Mouse (Mus musculus): ENCODE data around the gene Pum1.
"Not testable (repeated sequence)": the region's sequence is repeated elsewhere in the genome, so short reads cannot be mapped to it uniquely, and the experiment has no call there.

Gene Pum1

DNA sequence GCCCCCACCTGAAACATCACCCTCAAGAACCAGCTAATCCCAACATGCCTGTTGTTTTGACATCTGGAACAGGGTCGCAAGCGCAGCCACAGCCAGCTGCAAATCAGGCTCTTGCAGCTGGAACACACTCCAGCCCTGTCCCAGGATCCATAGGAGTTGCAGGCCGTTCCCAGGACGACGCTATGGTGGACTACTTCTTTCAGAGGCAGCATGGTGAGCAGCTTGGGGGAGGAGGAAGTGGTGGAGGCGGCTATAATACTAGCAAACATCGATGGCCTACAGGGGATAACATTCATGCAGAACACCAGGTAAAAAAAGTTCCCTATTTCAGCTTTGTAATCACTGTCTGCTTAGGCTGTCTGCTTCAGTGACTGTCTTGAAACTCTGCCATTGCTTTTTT lies 5.9 kb downstream of the Pum1 start:
- DNase-seq = no peak

DNA sequence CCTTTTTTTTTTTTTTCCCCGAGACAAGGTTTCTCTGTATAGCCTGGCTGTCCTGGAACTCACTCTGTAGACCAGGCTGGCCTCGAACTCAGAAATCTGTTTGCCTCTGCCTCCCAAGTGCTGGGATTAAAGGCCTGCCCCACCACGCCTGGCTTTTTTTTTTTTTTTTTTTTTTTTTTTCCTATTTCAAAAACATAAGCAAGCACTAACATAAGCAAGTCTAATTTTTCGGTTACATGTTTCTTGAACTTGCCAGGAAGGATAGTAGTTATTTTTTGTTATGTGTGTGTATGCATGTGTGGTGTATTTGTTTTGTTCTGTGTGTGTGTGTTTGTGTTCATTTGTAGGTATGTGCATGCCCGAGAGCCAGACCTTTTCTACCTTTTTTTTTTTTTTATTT lies 6.9 kb downstream of the Pum1 start:
- not testable (repeated sequence) for DNase-seq

DNA sequence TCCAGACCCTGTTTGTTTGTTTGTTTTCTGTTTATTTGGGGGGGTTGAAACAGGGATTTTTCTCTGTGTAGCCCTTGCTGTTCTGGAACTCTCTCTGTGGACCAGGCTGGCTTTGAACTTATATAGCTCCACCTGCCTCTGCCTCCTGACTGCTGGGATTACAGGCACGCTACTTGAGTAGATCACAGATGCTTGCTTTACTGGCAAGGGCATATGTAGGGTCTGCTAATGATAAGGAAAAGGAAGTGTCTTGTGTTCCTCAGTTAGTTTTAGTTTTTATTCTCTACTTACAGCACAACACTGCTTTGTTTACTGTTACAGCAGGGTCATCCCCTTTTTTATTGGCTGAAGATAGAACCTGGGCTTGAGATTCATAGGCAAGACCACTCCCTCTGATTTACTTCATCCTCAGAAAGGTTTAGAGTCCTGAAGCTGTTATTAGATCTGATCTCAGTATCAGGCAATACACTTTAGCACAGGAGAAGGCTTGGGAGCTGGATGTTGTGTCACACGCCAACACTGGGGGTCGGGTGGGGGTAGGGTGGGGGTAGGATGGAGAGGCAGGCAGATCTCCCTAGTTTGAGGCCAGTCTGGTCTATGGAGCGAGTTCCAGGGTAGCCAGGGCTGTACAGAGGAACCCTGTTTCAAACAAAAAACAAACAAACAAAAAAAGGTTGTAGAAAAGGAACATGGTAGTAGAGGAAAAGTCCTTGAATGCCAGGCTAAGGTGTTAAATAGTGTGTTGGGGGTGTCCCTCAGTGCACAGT lies 8.1 kb downstream of the Pum1 start:
- no peak for DNase-seq

DNA sequence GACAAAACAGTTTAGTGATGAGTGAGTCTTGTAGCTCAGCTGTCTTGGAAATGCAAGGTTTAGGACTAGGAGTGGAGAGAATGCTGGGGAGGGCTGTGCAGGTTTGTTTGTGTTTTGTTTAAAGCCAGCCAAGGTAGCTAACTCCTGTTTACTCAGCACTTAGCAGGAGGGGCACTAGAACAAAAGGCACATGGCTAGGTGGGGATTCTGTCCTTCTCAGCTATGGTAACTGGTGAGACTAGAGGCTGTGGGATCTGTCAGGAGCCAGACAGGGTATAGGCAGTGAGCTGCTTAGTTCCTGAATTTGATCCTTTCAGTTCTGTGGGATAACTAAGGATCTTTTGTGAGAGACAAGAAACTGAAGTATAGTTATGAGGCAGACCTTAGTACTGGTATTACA lies 9.0 kb downstream of the Pum1 start:
- no peak for DNase-seq

DNA sequence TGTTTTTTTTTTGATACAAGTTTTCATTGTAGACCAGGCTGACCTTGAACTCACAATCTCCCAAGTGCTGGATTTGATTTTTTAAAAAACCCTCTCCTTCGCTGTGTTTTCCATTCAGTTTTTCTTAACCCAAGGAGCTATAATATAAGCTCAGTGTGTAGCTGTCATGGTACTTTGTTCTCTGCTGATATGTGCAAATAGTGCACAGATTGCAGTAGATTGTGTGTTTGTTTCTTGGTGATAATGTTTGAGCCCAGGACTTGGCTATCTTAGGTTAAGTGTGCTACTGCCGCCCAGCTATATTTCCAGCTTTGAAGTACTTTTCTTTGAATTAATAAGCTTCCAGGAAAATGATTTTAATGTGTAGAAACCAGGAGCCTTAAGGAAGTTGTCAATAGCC lies 13.6 kb downstream of the Pum1 start:
- DNase-seq = no peak

DNA sequence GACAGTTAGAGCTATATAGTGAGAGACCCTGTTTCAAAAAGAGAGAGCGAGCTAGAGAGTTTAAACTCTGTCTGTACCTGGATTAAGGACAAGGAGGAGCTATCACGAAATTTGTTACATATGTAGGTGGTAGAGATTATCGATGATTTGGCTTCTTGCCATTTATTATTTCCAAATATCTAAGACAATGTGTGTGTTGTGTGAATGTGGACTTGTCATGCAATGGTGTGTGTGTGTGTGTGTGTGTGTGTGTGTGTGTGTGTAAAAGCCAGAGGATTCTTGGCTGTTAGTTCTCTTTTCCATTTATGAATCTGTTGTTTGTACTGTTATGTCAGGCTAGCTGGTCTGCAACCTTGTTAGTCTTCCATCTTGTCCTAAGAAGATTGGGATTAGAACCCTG lies 15.0 kb downstream of the Pum1 start:
- DNase-seq = no peak

DNA sequence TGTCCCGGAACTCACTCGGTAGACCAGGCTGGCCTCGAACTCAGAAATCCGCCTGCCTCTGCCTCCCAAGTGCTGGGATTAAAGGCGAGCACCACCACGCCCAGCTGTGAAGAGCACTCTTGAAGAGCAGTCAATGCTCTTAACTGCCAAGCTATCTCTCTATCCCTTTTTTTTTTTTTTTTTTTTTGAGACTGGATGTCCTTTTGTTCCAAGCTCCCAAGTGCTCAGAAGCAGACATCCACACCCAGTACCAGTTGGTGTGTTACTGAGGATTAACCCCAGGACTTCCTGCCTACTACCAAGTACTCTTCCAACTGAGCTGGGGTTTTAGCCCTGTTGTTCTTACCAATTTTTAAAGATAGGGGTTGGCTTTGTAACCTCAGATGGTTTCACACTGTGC lies 17.6 kb downstream of the Pum1 start:
- no peak for DNase-seq

DNA sequence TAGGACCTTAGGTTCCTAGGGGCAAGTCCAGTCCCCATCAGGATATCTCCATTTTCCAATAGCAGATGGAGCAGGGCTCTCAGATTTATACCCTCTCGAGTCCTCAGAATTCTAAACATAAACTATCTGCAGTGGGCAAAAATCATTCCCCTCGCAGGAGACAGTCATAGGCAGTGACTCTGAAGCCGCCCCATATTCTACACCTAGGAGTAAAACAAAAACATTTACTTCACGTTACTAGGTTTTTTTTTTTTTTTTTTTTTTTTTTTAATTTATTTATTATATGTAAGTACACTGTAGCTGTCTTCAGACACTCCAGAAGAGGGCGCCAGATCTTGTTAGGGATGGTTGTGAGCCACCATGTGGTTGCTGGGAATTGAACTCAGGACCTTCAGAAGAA lies 19.9 kb downstream of the Pum1 start:
- DNase-seq = not testable (repeated sequence)

DNA sequence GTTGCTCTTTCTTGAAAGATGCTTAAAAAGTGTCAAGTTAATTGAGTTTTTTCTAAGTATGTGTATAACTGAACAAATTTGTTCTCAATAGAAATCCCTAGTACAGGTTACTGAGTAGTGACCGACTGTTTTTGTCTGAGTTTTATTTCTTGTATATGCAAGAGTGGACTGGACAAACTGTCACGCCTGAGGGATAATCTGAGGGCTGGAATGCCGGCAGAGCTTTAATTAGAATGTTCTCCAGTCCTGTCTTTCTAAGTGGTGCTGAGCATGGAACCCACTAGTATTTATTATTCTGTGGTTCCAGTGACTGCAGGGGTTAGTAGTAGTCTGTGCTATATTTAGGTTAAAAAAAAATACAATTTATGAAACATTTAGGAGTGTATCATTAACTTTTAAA lies 30.8 kb downstream of the Pum1 start:
- DNase-seq = no peak

DNA sequence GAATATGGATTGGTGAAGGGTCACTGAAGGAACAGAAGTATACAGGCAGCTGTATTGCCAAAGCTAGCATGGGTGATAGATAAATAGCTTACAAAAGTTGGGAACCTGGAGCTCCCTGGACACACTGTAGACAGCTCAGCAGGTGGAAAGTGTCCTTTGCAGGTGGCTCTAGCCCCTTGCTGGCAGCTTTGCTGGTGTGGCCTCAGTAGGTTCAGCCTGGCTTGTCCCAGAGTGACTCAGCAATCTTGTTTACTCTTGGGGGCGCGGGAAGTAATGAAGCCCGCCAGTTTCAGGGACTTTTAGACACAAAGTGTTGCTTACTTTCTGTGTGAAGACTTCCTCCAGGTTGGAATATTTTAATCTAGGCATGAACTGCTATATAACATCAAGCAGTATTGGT lies 31.9 kb downstream of the Pum1 start:
- no peak for DNase-seq

DNA sequence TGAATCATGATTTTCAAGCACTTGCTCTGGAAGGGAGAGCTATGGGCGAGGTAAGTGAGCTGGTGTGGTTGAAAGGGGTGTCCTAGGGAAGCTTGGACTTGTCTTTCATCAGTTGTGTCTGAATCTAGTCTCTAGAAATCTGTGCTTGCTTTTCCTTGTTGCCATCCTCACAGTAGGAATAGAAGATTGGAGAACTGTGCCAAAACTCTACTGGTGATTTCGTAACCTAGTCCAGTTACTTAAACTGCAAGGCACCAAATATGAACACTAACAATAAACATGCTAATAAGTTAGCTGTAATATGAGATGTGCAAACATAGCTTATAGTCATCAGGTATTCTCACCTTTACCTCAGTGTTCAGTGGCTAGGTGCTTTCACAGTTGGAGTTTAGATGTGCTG lies 37.9 kb downstream of the Pum1 start:
- DNase-seq = no peak

DNA sequence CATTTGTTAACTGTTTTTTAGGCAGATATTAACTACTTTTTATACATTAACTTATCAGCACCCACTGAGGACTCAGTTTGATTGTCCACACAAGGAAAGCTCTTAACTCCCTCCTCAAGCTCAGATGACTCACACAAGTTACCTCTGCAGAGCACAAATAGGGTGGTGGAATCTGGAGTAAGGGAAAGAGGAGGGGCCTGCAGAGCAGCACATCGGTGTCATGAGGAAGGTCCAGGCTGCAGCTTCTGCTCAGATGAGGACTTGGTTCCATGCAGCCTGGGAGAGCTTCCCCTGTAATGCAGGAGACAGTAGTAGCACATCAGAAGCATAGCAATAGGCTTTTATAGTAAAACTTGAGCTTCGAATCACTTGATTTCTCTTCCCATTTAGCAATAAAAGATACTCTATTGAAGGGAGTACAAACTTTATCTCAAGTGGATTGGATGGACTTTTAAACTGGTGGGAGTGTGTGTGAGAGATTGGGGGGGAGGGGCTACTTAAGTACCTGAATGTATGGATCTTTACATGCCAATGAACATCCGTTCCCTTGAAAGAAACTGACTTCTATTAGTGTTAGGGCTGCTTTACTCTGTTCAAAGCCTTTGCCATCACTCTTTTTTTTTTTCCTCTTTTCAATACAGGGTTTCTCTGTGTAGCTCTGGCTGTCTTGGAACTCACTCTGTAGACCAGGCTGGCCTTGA lies 39.9 kb downstream of the Pum1 start:
- DNase-seq = no peak

DNA sequence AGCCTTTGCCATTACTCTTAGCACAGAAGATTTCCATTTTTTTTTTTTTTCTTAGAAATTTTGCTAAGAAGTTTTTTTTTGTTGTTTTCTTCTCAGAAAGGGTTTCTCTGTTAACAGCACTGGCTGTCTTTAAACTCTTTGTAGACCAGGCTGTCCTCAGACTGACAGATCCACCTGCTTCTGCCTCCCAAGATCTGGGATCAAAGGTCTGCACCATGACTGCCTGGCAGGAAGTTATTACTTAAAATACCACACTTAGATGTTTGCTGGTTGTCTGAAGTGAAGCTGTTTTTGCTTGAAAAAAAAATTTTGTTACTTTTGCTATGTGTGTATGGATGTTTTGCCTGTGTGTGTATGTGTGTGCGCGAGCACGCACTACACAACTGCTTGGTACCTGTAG lies 40.5 kb downstream of the Pum1 start:
- DNase-seq = no peak

DNA sequence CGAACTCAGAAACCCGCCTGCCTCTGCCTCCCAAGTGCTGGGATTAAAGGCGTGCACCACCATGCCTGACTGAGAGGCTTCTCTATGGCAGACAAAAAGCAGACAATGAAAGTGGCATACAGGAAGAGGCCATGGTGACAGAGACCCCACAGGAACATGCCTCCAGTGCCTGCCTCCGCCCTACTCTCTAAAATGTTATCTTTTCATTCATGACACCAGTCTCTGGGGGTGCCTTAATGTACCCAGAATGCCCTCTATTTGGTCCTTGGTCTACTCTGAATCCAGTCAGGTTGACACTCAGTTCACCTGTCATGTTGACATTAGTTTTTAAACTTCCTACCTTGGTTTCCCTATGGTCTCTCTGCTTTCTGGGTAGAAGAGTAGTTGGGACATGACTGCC lies 41.5 kb downstream of the Pum1 start:
- DNase-seq = no peak

DNA sequence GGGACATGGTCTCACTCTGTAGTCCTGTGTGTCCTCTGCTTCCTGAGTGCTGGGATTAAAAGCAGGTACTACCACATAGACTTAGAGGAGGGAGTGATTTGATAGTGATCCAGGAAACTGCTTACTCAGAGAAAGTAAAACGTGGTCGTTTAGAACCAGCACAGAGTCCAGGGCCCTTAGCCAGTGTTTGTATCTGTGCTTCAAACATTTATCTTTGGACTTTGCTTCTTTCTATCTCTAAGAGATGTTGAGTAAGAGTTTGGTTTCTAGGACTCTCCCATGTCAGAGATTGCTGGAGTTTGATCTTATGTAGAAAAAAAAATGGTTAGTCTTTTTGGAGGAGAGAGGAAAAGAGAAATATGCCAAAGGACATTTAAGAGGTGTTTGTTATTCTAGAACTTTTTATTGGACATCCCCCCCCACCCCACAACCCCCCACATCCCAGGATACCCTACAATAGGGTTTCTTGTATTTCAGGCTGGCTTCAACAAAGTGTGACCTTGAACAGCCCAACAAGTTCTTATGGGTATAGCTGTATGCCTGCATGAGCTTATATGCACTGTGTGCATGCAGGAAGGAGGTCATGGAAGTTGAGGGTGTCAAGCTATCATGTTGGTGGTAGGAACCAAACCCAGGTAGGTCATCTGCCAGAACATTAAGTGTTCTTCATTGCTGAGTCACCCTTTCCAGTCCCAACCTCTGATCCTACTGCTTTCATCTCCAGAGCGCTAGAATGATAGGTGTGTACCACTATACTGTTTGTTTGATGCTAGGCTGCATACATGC lies 43.3 kb downstream of the Pum1 start:
- DNase-seq = no peak

DNA sequence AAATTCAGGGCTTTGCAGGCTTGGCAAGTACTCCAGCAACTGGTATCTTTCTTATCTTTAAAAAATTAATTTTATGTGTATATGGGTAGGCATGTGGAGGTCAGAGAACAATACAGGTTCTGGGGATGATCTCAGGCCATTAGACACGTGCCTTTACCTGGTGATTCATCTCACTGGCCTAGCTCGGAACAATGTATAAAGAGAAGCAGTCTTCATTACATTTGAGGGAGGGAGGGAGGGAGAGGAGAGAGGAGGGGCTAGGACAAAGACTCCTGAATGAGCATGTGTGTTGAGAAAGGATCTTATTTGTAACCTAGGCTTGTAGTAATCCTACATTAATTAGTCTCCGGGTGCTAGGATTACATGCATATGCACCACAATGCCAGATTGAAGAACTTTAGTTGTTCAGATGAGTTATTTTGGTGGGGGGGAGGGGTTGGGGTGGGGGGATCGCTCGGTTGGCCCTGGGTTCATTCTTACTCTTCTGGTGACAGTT lies 48.3 kb downstream of the Pum1 start:
- DNase-seq = no peak

DNA sequence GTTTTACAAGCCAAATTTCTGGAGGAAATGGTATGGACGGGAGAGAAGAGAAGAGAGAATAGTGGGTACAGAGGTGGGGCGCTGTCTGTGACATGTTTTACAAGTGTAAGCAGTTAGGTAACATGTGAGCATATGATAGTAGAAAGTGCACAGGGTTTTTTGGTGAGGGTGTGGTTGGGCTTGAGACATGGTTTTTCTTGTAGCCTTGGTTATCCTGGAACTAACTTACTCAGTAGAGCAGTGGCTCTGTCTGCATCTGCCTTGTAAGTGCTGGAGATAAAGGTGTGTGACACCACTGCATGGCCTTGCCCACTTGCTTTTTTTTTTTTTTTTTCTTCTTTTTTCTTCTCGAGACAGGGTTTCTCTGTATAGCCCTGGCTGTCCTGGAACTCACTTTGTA lies 49.2 kb downstream of the Pum1 start:
- no peak for DNase-seq

DNA sequence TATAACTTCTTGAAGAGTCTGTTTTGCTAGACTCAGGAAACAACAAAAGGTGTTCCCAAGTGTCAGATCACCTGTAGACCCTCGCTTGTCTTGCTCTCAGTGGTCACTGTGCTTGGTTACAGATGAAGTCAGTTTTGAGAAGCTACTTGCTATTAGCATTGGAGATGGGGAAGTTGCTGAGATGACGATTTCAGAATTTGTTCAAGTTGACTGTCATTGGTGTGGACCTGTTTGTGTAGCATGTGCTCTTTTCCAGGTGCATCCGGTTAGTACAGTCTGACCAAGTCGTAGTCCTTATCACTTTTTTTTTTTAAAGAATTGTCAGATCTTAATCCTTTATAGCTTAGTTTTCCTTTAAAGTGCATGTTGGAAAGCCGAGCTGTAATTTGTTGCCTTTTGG lies 50.3 kb downstream of the Pum1 start:
- DNase-seq = no peak

DNA sequence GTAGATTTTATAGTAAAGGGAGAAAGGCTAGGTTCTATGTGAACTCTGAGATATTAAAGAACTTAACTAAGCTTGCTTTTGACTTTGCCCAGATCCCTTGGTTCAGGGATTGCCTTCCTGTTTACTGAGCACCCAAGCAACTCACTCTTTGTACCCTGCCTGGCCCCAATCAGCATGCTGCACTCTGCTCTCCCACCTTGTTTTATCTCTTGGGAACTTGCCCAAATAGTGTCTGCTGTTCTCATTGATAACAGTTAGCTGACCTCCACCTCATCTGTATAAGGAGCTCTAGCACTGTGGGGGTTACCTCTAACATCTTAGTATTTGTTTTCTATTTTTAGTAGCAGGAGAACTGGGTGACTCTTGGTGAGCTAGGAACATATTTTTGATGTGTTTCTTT lies 52.0 kb downstream of the Pum1 start:
- no peak for DNase-seq

DNA sequence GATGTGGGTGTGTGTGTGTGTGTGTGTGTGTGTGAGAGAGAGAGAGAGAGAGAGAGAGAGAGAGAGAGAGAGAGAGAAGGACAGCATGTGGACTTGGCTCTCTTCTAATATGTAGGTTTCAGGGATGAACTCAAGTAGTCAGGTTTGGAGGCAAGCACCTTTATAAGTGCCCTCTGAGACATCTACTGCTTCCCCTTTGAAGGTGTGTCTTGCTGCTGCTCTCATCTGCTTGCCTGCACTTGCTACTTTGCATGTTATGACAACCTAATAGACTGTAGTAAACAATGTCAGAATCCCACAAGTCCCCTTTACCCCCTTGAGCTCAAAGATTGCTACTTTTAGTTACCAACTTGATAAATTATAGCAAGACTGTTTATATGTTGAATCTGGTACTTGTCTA lies 52.5 kb downstream of the Pum1 start:
- DNase-seq = no peak

DNA sequence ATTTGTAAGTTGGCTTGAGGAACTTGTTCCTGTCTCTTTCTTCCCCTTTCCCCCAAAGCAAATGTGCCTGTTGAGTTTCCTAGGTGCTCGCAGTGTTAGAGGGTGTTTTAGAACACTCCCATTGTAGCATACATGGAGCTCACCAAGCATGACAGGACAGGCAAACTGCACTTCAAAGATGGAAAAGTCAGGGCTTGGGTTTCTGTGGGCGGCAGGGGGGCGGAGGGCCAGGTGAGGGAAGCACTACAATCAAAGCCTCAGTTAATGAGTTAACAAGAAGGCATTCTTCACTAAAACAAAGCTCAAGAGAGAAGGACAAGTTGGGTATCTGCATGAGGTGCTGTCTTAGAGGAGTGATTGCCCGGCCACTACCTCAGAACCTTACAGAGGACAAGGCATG lies 56.2 kb downstream of the Pum1 start:
- DNase-seq = no peak

DNA sequence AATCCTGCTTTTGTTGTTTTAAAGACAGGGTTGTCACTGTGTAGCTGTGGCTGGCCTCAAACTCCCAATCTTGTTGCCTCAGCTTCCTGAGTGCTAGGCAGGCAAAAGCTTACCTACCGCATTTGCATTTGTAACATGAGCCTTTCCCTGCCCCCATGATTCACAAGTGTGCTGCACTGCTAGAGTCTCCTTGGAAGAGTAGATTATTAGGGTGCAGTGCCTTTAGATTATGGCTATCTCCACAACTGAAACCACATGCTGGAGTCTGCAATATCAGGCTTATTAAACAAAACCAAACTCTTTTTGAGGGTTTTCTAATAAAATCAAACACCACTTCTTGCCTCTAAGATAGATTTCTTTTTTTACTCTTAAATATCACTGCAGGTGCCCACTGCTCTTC lies 59.5 kb downstream of the Pum1 start:
- no peak for DNase-seq

DNA sequence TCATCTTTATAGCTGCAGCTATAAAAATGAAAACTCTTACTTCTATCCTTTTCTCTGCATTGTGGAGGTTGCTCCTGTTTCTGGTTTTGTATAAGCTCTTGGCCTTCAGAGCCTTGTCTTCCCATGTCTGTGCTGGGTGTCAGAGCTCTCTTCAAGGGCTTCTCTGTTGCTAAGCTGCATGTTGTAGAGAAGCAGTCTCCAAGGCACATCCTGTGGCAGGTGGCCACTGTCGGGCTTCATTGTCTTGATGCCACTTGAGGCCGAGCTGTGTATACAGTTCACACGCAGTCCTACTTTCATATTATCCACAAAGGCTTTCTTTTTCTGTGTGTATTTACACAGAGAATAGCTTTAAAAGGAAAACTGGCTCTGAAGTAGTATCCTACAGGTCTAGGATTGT lies 63.0 kb downstream of the Pum1 start:
- no peak for DNase-seq

DNA sequence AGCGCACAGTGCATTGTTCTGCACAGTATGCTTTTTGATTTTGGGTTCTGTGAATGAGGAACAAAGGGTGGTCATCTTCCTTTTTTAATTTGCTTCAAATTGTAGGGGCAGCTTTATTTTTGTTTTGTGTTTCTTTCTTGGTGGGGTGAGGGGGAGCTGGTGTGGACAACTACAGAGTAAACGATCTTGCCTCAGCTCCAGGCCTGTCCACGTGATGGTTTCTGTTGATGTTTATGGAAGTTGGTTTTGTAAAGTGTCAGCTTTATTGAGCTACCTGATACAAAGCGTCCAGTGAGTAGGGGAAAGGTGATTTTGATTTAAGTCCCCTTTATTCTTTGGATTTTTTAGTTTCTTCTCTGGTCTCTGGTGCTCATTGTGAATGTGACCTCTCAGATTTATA lies 72.8 kb downstream of the Pum1 start:
- DNase-seq = no peak

Data from thymus, adult 18-20 months (tissue).